Mouse (Mus musculus) thymus, adult 2 months (tissue): ENCODE measurements at regions not wholly inside any gene's neighbourhood (a gene's known extent, or its start where the extent isn't known, plus 50 kb on each side); places are given as distances from the start of the nearest gene placed in this dataset.

Experiments used
- CTCF ChIP-seq: fragments of 200-500 bp; IDR thresholded peaks from 2 replicates; pipeline ENCODE4 v1.5.1; 2012; ENCODE audit warnings: mild to moderate bottlenecking, control low read depth, low read length, moderate library complexity, borderline replicate concordance; ENCODE audit not compliant: control insufficient read depth, poor library complexity, insufficient read depth; ENCODE audit errors: extremely low read depth
- POLR2A ChIP-seq: fragments of 200-500 bp; IDR thresholded peaks from 2 replicates; pipeline ENCODE4 v1.6.1; 2012; ENCODE audit warnings: mild to moderate bottlenecking, low read length, control low read depth, moderate library complexity; ENCODE audit not compliant: control insufficient read depth, poor library complexity, insufficient read depth; ENCODE audit errors: extremely low read depth

DNA sequence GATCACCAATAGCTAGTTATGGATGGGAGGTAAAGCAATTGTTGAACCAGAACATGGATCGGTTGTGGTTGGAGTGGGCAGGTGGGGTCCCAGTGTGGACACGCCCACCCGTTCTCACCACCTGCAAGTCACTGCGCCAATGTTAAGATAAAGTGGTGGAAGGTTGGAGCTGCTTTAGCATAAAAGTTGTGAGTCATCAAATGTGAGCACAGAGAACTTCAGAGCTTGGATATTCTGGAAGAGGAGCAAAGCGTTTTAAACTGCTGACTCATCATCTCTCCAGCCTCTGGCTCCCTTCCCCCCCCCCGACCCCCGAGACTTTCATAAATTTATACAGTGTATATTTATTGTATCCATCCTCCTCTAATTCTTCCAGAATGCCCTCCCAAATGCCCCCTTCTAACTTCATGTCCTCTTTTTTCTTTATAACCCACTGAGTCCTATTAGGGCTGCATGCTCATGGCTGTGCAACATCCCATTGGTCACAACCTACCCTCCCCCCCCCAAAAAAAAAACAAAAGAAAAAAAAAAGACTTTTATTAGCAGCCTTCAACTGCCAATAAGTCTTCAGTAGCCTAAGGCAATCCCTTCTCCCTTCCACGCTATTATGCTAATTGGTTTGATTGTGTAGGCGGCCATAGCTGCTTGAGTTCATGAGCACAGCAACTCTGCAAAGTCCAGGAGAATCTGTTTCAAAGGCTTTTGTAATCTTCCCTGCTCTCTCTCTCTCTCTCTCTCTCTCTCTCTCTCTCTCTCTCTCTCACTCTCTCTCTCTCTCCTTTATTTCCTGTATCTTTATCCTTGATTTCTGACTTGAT lies 112.8 kb upstream of the Ppp6c start:
- TF ChIP-seq CTCF (no peak), POLR2A (no peak)
